Mouse (Mus musculus) spleen, adult 12 weeks (tissue): ENCODE results near the gene Tac2.

Source experiments
- DNase-seq: peaks from one replicate; pipeline ENCODE4 v3.0.0; 2022; ENCODE audit warnings: low spot score

Gene Tac2

GRCm38 (mm10) chr10:127724178-127724577 lies at the start of gene Tac2:
Gene Tac2, plus strand, starts transcription at chr10:127724478.
- no peak for DNase-seq

DNA sequence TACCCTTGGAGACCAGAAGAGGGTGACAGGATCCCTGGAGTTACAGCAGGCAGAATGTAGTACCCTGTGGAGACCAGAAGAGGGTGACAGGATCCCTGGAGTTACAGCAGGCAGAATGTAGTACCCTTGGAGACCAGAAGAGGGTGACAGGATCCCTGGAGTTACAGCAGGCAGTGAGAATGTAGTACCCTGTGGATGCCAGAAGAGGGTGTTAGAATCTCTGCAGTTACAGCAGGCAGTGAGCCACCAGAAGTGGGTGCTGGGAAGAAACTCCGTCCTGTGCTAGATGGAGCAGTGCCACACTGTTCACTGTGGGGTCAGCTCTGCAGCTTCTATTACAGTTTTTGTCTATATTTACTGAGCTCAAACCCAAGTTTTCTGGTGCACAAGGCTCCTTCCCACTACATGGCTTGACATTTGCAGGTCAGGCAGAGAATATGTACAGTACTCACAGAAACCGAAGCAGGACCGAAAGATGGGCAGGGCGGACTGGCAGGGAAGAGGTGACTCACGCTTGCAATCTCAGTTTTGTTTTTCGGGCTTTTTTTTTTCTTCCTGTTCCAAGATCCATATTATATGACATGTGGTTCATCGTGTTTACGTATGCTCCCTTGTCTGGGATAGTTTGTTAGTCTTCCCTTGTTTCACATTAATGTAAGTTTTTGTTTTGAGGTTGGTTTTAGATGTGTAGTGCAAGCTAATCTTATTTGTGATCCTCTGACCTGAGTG lies 49.3 kb upstream of the Tac2 start:
- peak; percentile 68 for DNase-seq

DNA sequence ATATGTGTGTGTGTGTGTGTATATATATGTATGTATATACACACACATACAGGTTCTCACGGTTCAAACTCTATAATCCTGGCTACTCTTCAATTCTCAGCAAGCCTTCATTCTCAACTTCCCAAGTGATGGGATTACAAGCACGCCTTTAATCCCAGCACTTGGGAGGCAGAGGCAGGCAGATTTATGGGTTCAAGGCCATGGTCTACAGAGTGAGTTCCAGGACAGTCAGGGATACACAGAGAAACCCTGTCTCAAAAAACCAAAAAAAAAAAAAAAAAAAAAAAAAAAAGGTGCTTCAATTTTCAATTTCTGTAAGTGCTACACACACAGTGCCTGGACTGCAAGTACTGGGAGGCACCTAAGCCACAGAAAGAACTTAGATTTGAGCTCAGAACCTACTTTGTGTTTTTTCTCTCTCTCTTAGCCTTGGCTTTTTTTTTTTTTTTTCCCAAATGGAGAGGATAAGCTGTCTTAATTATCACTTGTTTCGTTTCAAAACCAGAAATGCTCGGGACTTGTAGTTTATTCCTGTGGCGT lies 48.3 kb upstream of the Tac2 start:
- DNase-seq, result no peak

DNA sequence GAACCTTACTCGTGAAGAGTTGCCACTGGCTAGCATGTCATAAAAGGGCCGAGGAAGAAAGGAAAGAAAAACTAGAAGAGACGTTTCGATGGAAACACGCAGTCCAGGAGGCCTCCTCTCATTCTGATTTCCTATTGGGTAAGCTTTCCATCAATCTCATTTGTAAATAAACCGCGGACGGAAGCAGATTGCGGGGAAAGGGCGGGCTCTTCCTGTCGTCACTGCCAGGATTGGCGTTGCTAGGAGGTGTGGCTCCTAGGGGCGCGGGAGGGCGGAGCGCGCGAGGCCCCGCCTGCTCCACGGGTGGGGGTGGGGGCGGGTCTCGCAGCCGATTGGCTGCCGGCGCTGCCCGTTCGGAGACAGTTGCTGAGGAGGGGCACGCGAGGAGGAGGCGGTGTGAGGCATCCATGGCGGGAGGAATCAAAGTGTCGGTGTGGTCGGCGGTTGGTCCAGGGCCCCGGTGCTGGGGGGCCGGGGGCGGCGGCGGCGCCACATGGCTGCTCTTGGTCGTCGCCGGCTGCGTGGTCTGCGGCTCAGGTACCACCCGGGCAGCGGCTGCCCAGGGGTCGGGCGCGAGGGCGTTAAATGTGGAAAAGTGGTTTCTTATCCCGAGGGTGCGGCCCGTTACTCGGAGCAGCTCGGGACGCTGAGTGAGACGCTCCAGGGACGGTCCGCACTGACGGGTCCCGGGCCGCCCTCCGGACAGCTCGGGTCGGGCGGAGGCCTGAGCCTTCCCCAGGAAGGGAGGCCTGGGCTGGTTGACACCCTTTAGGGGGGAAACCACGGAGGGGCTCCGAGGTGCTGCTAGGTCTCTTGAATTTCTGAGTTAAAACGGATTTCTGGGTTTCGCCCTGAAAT lies 47.4 kb upstream of the Tac2 start:
- peak; percentile 80 for DNase-seq

DNA sequence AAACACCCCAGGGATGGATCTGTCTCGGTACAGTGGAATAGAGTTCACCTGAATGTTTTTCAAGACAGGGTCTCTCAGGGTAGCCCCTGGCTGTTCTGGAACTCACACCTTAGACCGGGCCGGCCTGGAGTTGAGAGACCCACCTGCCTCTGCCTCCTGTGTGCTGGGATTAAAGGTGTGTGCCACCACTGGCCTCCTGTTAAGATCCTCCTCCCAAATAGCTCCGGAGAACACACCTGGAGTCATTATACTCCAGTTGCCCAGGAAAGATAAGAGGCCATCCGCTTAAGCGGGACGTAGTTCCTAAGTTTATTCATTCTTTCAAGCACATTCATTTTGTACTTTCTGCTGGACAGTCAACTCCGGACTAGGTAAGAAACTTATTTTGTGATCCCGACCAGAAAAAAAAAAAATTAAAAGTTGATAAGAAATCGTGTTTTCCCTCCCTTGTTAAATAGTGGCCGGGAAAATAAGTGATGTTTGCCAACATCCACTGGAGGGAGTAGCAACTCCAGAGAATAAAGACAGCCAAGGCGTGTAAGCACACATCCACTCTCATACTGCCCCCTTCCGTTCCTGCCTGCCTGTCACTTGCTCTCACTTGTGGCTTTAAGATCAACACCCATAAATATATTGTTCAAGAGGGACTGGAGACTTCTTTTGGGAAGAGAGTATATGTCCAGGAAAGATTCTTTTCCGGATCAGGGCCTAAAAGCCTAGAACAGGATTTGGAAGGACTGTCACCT lies 46.5 kb upstream of the Tac2 start:
- peak; percentile 61 for DNase-seq

- DNase-seq, result no peak
Measured at GRCm38 (mm10) chr10:127679208-127679607, 45.1 kb upstream of the Tac2 start.

GRCm38 (mm10) chr10:127679881-127680280 lies 44.4 kb upstream of the Tac2 start:
- no peak for DNase-seq

DNA sequence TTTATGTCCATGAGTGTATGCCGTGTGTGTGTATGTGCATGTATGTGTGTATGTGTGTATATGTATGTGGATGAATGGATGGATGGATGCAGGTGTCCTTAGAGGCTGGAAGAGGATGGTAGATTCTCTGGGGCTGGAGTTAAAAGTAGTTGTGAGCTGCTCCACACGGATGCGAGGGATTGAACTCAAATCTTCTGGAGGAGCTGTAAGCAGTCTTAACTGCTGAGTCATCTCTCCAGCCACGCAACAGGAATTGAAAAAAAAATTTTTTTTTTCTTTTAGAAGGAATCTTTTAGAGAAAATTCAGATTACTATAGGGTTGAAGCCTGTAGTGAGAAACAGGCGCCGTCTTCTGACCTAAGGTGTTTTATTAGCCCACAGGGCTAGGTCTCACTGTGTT lies 41.4 kb upstream of the Tac2 start:
- DNase-seq, result no peak

DNA sequence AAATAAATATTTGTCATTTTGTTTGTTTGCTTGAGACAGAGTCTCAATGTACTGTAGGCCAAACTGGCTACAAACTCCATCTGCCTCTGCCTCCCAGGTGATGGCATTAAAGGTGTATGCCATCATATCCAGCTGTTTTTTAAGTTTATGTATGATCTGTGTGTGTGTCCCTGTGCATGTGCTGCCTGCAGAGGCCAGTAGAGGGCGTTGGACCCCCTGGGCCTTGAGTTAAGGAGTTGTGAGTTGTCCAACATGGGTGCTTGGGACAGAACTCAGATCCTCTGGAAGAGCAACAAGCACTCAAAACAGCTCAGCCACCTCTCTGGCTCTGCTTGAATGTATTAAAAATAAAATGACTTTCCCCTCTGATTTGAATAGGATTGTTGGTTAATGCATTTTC lies 33.2 kb upstream of the Tac2 start:
- DNase-seq, result no peak

GRCm38 (mm10) chr10:127694636-127695035 lies 29.6 kb upstream of the Tac2 start:
- no peak for DNase-seq

DNA sequence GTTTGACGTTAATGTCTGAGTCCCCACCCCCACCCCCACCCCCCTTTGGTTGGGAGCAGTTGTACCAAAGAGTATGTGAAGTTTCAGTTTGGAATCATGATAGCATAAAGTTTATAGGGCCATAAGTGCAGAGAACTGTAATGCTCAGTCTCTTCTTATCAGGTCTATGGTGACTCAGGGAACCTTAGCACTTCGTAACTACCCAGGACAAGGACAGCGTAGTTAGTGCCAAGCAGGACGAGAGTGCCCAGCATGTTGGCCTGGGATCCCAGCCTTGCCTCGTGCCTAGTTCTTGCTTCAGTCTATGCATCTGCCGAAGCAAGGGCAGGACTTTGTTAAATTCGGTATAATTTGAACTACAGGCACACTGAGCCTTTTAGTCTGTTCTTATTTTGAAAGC lies 28.5 kb upstream of the Tac2 start:
- no peak for DNase-seq

- no peak for DNase-seq
Measured at GRCm38 (mm10) chr10:127698966-127699365, 25.3 kb upstream of the Tac2 start.

DNA sequence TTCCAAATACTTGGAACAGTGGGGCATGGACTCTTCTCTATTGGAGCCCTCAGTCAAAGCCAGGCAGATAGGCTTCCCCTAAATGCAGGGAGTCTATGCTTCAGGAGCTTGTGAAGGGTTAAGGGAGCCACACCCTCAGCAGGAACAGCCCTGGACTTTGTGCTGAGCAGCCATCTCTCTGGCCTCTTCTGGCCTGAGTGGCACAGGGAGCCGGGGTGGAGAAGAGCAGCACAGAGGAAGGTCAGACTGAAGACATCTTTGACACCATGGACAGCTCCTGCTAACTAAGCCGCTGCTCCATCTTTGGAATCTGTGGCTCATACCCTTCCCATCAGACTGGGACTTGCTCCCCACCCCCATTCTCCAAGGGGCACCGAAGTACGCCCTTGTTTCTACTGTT lies 21.0 kb upstream of the Tac2 start:
- no peak for DNase-seq

DNA sequence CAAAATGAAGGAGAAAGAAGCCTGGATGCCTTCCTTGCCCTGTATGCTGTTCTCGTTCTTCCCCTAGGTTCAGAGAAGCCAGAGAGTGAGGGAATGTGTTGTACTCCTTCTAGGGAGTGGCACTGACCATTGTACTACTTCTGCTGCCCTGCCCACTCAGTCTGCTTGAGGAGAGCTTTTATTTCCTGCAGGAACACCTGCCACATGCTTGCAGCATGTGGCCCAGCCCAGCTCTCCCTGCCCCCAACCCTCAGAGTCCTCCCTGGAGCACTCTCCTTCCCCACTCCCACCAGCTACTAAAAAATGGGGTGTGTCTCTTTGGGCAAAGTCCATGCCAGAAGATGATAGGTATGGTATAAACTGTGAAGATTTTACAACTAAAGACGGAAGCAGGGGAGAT lies 20.0 kb upstream of the Tac2 start:
- DNase-seq, result no peak

DNA sequence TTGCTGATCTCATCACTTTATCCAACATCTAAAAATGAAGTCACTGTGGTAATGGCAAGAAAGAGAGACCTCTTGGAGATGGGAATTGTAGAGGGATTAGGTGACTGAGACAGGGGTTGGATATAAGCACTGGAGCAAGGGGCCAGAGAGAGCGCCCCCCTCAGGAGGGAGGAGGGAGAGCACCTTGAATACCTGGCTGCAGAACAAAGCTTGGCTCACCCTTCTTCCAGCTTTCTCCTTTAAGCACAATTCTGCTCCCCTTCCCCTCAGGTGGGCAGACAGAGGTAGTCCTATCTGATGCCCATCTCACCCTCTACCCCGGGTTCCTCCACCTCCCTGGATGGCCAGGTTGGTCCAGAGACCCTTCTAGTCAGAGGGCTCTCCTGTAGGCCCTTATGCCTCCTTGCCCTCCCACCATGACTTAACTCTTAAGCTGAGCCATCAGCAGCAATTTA lies 19.5 kb upstream of the Tac2 start, which contains the start of gene Myo1a:
TSS of gene Myo1a (plus strand) at position 405 of the 455 bp plus-strand sequence.
- DNase-seq, result no peak

DNA sequence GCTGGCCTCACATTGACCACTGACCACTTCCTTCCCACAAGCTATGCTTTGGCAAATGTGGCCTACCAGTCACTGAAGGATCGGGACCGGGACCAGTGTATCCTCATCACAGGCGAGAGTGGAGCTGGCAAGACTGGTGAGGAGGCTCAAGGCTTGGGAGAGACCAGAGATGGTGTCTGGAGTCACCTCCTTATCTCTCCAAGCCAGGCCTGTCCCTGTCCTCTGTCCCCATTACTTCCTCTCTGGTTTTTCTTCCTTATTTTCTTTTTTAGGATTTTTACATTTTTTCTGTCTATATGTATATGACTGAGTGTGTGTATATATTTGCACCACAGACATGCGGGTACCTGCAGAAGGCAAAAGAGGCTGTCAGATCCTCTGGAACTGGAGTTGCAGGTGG lies 18.5 kb upstream of the Tac2 start:
- no peak for DNase-seq

GRCm38 (mm10) chr10:127707721-127708120 lies 16.6 kb upstream of the Tac2 start:
- DNase-seq, result no peak

DNA sequence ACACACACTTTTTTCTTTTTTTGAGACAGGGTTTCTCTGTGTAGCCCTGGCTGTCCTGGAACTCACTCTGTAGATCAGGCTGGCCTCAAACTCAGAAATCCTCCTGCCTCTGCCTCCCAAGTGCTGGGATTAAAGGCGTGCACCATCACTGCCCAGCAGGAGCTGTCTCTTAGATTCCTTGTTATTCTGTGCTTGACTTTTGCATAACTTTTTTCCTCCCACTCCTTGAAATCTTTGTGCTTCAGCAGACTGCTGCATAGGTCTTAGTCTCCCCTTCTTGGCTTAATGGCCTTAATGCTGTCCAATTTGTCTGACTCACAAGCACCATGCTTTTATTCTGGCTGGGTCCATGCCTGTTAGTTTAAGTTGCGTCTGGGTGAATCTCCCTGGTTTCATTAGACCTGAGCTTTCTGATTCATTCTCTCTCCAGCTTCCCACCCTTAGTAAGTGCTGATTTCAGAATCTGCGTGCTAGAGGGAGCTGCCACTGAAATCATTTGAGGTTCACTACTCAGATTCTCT lies 15.4 kb upstream of the Tac2 start:
- DNase-seq, result no peak

DNA sequence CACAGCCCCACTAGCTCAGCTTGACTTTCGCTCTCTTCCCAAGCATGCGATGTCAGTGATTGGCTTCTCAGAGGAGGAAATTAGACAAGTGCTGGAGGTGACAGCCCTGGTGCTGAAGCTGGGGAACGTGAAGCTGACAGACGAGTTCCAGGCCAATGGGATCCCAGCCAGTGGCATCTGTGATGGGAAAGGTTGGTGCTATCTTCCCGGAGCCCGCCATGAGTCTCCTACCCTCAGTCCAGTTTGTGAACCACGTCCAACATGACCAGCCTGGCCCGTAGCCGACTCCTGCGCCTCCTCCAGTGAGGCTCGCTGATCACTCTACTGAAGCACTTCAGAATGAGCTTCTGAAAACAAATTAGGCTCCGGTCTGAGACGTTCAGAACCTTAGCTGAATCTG lies 13.9 kb upstream of the Tac2 start:
- no peak for DNase-seq

DNA sequence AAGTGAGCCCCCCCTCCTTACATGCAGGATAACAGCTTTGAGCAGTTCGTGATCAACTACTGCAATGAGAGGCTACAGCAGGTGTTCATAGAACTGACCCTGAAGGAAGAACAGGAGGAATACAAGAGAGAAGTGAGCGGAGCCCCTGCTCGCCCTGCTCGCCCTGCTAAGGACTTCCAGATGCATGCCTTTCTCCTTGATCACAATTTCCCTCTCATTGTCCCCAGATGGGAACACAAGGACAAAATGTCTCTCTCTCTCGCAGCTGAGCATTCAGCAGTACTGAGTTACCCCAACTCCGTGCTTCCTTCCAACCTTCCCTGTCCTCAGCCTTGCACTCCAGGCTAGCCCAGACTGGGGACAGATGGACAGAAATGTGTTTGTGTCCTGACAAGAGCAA lies 11.5 kb upstream of the Tac2 start:
- no peak for DNase-seq

GRCm38 (mm10) chr10:127721671-127722418 lies 2.4 kb upstream of the Tac2 start:
- no peak for DNase-seq
